Mouse (Mus musculus) gastrocnemius, adult 8-10 months (tissue): ENCODE data around the gene Fam187a. TPM values are rescaled to one million over a fixed set of nuclear protein-coding genes. Genes with fewer than 3 reads are reported as not detected.
A peak's percentile ranks its signal among the peaks of the same experiment; 100 is the strongest.

Source experiments
- DNase-seq, 2 experiments: peaks; one replicate each; pipeline ENCODE4 v3.0.0; 2022; ENCODE audit warnings: low spot score in 2 of 2
- total RNA-seq, 4 experiments: library from RNA; stranded (reverse); gene quantifications; 2 replicates each; pipeline ENCODE4 v1.2.4; 2022

Fam187a gene
- total RNA-seq, 4 experiments from 2014 or later = not detected

DNA sequence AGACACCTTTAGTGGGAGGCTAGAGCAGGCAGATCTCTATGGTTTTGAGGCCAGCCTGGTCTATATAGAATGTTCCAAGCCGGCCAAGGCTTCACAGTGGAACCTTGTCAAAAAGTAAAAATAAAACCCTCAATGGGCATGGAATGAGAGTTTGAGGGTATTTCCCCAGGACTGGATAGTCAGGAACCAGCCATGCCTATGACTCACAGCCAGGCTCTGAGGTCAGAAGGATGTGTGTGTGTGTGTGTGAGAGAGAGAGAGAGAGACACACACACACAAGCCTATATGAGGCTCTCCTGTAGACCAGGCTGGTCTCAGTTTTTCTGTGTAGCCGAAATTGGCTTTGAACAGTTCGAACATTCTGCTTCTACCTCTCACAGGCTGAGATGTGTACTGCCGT lies 9.7 kb downstream of the Fam187a start:
- DNase-seq = no peak

DNA sequence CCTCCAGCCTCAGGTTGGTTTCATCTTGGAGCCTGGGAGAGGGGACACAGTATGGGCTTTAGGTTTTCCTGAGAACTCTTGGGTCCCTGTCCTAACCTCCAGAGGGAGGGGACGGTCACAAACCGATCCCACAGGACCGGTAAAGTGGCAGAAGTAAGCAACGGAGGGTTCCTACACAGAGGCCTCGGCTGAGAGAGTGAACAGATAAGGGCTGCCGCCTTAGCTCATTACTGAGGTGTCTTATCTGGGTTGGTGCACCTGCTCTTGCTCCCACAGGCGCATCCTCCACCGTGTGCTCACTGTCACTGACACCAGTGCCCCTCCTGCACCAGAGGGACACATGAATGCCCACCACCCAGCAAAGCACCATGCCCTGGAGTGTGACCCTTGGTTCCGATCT lies 10.8 kb downstream of the Fam187a start:
- no peak for DNase-seq

- DNase-seq = no peak
These were observed 11.7 kb downstream of the Fam187a start for GRCm38 (mm10) chr11:102896641-102897040.

DNA sequence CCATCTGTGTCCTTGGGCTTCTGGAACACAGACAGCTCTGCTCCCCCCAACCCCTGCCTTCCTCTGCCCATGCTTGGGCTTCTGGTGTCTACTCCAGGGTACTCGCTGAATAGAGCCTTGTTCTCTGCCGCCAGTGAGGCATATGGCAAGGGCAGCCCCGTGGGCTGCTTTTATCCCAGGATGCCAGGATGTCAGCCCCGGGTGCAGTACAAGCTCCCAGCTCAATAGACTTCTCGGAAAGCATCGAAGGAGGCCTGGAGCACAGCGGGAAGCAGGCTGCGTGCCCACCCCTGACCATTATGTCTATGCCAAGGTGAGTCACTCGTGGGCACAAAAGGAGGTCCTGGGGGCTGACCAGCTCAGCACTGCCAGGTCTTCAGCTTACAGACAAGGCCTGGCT lies 13.4 kb downstream of the Fam187a start:
- DNase-seq = no peak

GRCm38 (mm10) chr11:102900763-102901162 lies 15.8 kb downstream of the Fam187a start, which contains the start of gene Gfap:
Gfap (minus strand) TSS chr11:102900912.
- peak; percentile 33 to 38 for DNase-seq

DNA sequence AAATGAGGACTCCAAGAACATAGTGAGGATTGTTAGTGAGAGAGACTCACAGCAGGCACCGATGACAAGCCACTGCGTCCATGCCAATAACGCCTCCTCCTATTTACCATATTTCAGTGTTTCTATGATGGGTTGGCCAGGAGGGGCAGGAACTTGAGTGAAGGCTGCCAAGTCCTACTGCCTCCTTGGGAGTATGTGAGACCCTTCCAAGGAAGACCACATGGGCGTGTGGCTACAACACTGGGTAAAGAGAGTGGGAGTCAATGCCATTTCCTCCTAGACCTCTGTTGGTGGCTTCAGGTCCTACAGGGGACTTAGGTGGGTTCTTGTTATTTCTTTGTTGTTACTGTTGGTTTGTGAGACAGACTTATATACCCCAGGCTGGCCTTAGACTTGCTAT lies 16.2 kb downstream of the Fam187a start:
- DNase-seq = no peak

DNA sequence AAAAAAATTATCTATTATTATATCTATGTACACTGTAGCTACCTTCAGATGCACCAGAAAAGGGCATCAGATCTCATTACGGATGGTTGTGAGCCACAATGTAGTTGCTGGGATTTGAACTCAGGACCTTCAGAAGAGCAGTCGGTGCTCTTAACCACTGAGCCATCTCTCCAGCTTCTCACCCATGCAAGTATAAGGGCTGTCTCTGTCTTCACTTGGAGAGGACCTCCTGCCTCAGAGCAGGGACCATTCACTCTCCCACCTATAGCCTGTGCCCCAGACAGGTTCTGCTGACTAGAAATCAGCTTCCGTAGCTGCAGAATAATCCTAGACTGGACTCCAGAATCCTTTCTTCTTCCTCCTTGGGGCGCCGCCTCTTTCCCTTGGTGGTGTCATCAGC lies 17.1 kb downstream of the Fam187a start:
- no peak for DNase-seq

DNA sequence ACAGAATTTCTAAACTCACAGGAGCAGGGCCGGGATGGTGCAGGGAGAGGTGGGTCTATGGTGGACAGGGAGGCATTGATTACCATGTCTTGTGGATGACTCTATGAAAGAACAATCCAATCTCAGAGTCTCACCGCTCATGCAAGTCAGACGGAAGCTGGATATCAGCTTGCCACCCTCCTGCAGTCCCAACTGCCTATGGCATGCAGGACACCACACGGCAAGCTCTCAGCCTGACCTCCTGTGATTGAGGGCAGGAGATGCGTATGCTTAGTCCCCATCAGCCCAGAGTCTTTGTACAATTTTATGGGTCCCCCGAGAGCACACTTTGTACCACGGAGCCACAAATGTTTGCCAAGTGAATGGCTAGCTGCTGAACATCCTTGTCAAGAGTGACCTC lies 18.7 kb downstream of the Fam187a start:
- DNase-seq = no peak

- no peak for DNase-seq
These were observed 26.4 kb downstream of the Fam187a start for GRCm38 (mm10) chr11:102911376-102911775.

- no peak for DNase-seq
These were observed 30.4 kb downstream of the Fam187a start for GRCm38 (mm10) chr11:102915380-102915779.

GRCm38 (mm10) chr11:102918077-102918476 lies 33.1 kb downstream of the Fam187a start:
- DNase-seq = no peak

DNA sequence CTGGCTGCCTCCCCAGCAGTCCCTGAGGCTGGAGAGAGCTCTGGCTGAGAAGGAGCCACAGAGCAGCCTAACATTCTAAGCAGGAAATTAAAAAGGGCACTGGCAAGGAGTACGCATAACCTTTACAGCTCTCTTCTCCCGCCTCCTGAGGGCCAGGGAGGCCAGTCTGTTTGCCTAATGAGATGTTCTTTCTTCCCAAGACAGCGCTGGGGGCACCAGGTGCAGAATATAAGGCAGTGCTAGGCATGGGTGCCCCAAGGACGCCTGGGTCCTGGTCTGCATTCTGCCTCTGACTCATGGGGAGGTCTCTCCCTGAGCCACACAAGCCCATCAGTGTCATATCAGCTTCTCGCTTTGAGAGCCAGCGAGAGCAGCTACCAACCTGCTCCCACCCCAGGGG lies 36.5 kb downstream of the Fam187a start:
- no peak for DNase-seq

DNA sequence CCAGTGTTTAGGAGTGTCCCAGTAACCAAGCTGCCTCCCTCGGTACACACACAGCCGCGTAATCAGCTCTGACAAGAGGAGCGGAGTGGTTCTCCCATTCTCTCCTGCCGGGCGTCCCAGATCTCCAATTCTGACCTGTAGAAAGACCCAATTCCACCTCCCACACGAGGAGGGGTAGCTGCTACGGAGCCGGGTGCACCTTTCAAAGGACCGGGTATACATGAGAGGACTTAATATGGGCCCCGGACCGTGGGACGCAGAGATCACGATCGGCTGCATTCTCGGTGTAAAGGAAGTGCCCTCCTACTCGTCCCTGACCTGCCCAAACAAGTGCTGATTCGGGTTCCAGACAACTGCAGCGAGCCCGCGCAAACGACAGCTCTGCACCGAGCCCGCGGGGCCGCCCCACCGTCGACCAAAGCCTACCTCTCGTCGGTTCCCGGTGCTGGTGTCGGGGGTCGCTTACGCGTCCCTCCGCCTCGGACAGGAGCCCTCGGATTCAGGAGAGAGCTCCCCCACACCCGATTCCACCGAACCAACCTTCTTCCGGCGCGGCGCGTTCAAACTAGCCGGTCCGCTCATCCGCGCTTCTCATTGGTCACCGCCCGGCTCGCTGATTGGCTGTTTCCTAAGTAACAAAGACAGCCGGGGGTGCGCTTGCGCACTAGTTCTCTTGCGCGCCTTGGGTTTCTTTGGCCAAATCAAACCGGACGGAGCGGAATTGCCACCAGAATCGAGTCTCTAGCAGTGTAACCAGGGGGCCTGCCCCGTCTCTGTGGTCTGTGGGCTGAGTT lies 39.8 kb downstream of the Fam187a start, which contains the start of gene Kif18b:
Kif18b (minus strand) TSS at position 568 of the 794 bp plus-strand sequence.
- peak; percentile 85 to 91 for DNase-seq

- no peak for DNase-seq
These were observed 40.4 kb downstream of the Fam187a start for GRCm38 (mm10) chr11:102925351-102925717.

DNA sequence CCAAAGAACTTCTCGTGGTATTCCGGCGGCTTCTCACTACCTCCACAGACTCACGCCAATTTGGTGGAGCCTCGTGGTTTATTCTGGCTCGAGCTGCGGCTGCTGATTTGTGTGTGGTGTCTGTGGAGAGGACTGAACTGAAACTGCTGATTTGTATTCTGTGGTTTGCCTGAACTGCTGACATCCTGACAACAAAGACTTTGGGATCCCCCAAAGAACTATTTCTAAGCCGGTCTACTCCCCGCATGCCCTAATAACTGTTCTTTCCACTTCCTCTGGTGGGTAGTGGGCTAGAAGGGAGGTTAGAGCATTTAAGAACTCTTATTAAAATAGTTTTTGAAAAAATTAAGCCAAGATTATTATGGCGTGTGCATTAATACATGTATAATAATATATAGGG lies 45.7 kb downstream of the Fam187a start:
- DNase-seq = no peak

- no peak for DNase-seq
These were observed 51.3 kb downstream of the Fam187a start for GRCm38 (mm10) chr11:102936272-102936671.

Other genes with a start within 250 kb of the Fam187a start
- gene Meioc, start 221.5 kb upstream of the Fam187a start, total RNA-seq = not detected
- 10 to 100 TPM; 73.6 to 84.9 (median 79.9) TPM for gene Ccdc43, start 187.4 kb upstream of the Fam187a start, total RNA-seq
- gene Adam11, start 123.7 kb upstream of the Fam187a start, total RNA-seq = under 1 TPM; 0.19 to 0.34 (median 0.23) TPM
- gene Gjc1, start 65.5 kb upstream of the Fam187a start, total RNA-seq = 1 to 10 TPM; 3.0 to 4.7 (median 3.4) TPM
- 1 to 10 TPM; 1.3 to 2.9 (median 2.2) TPM for gene Higd1b, start 49.3 kb upstream of the Fam187a start, total RNA-seq
- gene Eftud2, start 4.2 kb upstream of the Fam187a start, total RNA-seq = 10 to 100 TPM; 19.9 to 25.3 (median 23.8) TPM
- gene Ccdc103, start 4.0 kb upstream of the Fam187a start, total RNA-seq = not detected
- gene Gfap, start 15.7 kb downstream of the Fam187a start, total RNA-seq = under 1 TPM in 2 of 4 experiments, not detected in 2; 0.11 to 0.36 TPM
- not detected for gene Kif18b, start 40.0 kb downstream of the Fam187a start, total RNA-seq
- gene C1ql1, start 61.5 kb downstream of the Fam187a start, total RNA-seq = not detected
- gene Nmt1, start 143.0 kb downstream of the Fam187a start, total RNA-seq = 10 to 100 TPM; 44.4 to 52.7 (median 50.5) TPM
- 10 to 100 TPM; 10.3 to 15.1 (median 13.0) TPM for gene Dcakd, start 143.2 kb downstream of the Fam187a start, total RNA-seq
- gene Plcd3, start 216.5 kb downstream of the Fam187a start, total RNA-seq = 1 to 10 TPM; 5.0 to 5.9 (median 5.5) TPM
- 10 to 100 TPM; 25.6 to 46.5 (median 41.0) TPM for gene Acbd4, start 216.5 kb downstream of the Fam187a start, total RNA-seq
- 10 to 100 TPM; 15.1 to 25.6 (median 18.7) TPM for gene Hexim1, start 231.1 kb downstream of the Fam187a start, total RNA-seq
- 1 to 10 TPM; 1.7 to 4.0 (median 2.8) TPM for gene Hexim2, start 247.3 kb downstream of the Fam187a start, total RNA-seq